Mouse (Mus musculus) megakaryocyte, embryonic 14.5 days (primary cell): Measurements from ENCODE around the gene Schip1.

Experiments used
- FLI1 ChIP-seq: IDR thresholded peaks from 2 replicates; pipeline ENCODE4 v1.6.1; 2012; ENCODE audit warnings: low read length, inconsistent platforms, mixed read lengths
- GATA1 ChIP-seq: IDR thresholded peaks from 3 replicates; pipeline ENCODE4 v1.6.1; 2012; ENCODE audit warnings: mixed read lengths, low read length, inconsistent platforms, borderline replicate concordance

DNA sequence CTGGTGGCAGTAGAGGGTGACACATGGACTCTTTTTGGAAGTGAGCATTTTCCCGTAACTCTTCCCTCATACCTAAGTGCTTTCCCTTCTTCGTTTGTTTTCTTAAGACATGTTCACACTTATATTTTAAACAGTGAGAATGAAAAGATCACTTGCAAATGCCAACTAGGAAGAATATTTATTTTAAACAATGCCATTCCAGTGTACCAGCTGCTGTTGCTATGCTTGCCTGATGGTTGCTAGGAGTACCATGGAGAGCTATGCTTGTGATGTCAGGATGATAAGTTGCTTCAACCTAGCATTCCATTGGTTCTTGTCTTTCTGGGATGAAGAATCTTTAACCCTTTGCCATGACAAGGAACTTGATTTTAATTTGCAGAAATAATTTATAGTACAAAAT is 20.4 kb downstream of the Schip1 start:
- TF ChIP-seq GATA1, result no peak
- TF ChIP-seq FLI1, result no peak
